Mouse (Mus musculus): ENCODE data around the gene Slc6a3.

DNA sequence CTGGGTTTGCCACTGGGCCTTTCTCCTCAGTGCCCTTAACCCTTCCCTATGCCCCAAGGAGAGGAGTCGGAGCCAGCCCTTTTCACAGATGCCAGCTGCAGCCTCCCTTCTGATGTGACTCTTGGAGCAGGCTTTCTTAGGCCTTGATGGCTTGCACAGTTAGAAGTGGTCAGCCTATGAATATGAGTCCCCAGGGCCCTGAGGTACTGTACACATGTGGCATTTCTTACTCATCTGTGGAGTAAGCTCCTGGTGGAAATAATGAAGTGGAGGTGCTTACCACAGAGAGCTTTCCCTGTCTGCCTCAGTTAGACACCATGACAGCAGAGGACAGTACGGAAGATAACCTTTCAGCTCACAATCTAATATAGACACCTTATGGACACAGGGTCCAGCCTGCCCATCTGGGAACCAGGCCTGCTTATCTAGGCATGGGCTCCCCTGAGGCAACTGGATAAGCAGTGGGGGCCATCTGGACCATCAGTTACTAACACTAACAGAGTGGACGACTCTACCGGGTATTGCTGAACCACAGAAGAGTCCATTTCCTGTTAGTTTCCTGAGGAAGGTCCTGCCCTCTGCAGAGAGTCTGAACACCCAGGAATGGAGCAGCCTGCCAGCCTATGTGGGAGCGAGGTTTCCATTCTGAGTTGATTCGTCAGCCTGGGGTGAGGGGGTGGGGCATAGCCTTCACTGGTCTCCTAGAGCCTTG, 36.5 kb upstream of the Slc6a3 start:
- TF ChIP-seq CTCF (IDR thresholded peaks at IDR 0.05; ENCODE audit: low read depth) (no peak), EP300 (optimal IDR thresholded peaks at IDR 0.05) (no peak)
